Mouse (Mus musculus) T-helper 2 cell (primary cell): ENCODE measurements at regions not wholly inside any gene's neighbourhood (a gene's known extent, or its start where the extent isn't known, plus 50 kb on each side); places are given as distances from the start of the nearest gene placed in this dataset.
"Not testable (repeated sequence)": the region's sequence is repeated elsewhere in the genome, so short reads cannot be mapped to it uniquely, and the experiment has no call there.

ENCODE experiments used
- in situ Hi-C: fragments of 300-600 bp; cut with MboI, MseI; formaldehyde crosslinking; loops from one replicate; pipeline ENCODE4 v1.15.1; 2025; ENCODE audit warnings: high pct_unique_total_duplicates

GRCm38 (mm10) chr2:117446876-117447275 is 104.1 kb upstream of the Rasgrp1 start:
- in situ Hi-C loops: loop anchor here (5.0 to 10.0 kb wide), 2 partner anchors 185 to 322 kb away; partner anchors contain the start of gene Spred1

- in situ Hi-C loops: no loop called here
Measured at GRCm38 (mm10) chr2:117450172-117450865, 107.5 kb upstream of the Rasgrp1 start.

GRCm38 (mm10) chr2:117451818-117452217 is 109.0 kb upstream of the Rasgrp1 start:
- in situ Hi-C loops: no loop called here

GRCm38 (mm10) chr2:117455021-117455739 is 112.4 kb upstream of the Rasgrp1 start:
- in situ Hi-C loops: no loop called here

GRCm38 (mm10) chr2:117455740-117456455 is 113.1 kb upstream of the Rasgrp1 start:
- in situ Hi-C loops: no loop called here

GRCm38 (mm10) chr2:117456456-117457020 is 113.7 kb upstream of the Rasgrp1 start:
- in situ Hi-C loops: no loop called here

- in situ Hi-C loops: loop anchor here (5.0 kb wide), 1 partner anchor 569 kb away; no protein-coding TSS in a partner anchor
Measured at GRCm38 (mm10) chr2:117461541-117462290, 118.9 kb upstream of the Rasgrp1 start.

GRCm38 (mm10) chr2:117474885-117475542 is 132.2 kb upstream of the Rasgrp1 start:
- in situ Hi-C loops: no loop called here

- in situ Hi-C loops: no loop called here
Measured at GRCm38 (mm10) chr2:117475561-117475960, 132.8 kb upstream of the Rasgrp1 start.

- in situ Hi-C loops: not testable (repeated sequence)
Measured at GRCm38 (mm10) chr2:117477503-117477902, 134.7 kb upstream of the Rasgrp1 start.

GRCm38 (mm10) chr2:117479244-117480009 is 136.6 kb upstream of the Rasgrp1 start:
- in situ Hi-C loops: not testable (repeated sequence)

- in situ Hi-C loops: no loop called here
Measured at GRCm38 (mm10) chr2:117486447-117486846, 143.6 kb upstream of the Rasgrp1 start.

GRCm38 (mm10) chr2:117498565-117498964 is 155.8 kb upstream of the Rasgrp1 start:
- in situ Hi-C loops: no loop called here

GRCm38 (mm10) chr2:117502611-117503010 is 159.8 kb upstream of the Rasgrp1 start:
- in situ Hi-C loops: no loop called here

GRCm38 (mm10) chr2:117511737-117512136 is 168.9 kb upstream of the Rasgrp1 start:
- in situ Hi-C loops: no loop called here

- in situ Hi-C loops: no loop called here
Measured at GRCm38 (mm10) chr2:117512551-117512950, 169.8 kb upstream of the Rasgrp1 start.

GRCm38 (mm10) chr2:117524437-117524836 is 181.6 kb upstream of the Rasgrp1 start:
- in situ Hi-C loops: no loop called here

GRCm38 (mm10) chr2:117538865-117539264 is 196.1 kb upstream of the Rasgrp1 start:
- in situ Hi-C loops: no loop called here

GRCm38 (mm10) chr2:117539285-117539684 is 196.5 kb upstream of the Rasgrp1 start:
- in situ Hi-C loops: no loop called here

- in situ Hi-C loops: no loop called here
Measured at GRCm38 (mm10) chr2:117541471-117541870, 198.7 kb upstream of the Rasgrp1 start.
